Mouse (Mus musculus): ENCODE results near the gene Slc25a27.

Slc25a27 gene

GRCm38 (mm10) chr17:43646925-43647324 lies 20.1 kb downstream of the Slc25a27 start:
- DNase-seq (ENCODE audit: extremely low spot score), result no peak

- DNase-seq (ENCODE audit: extremely low spot score), result no peak
These were observed 21.9 kb downstream of the Slc25a27 start for GRCm38 (mm10) chr17:43645136-43645535.

- no peak for DNase-seq (ENCODE audit: extremely low spot score)
These were observed 22.6 kb downstream of the Slc25a27 start for GRCm38 (mm10) chr17:43644375-43644774.

GRCm38 (mm10) chr17:43643191-43643590 lies 23.8 kb downstream of the Slc25a27 start:
- no peak for DNase-seq (ENCODE audit: extremely low spot score)

- DNase-seq (ENCODE audit: extremely low spot score), result no peak
These were observed 26.2 kb downstream of the Slc25a27 start for GRCm38 (mm10) chr17:43640825-43641224.

GRCm38 (mm10) chr17:43637146-43637545 lies 29.9 kb downstream of the Slc25a27 start:
- DNase-seq (ENCODE audit: extremely low spot score), result no peak

GRCm38 (mm10) chr17:43630427-43630760 lies 36.6 kb downstream of the Slc25a27 start:
- DNase-seq (ENCODE audit: extremely low spot score), result no peak

- DNase-seq (ENCODE audit: extremely low spot score), result peak; percentile 41
These were observed 37.3 kb downstream of the Slc25a27 start, which contains the start of gene Tdrd6 for GRCm38 (mm10) chr17:43629496-43630426. Tdrd6 (minus strand) TSS chr17:43630299.

GRCm38 (mm10) chr17:43629026-43629495 lies 38.0 kb downstream of the Slc25a27 start:
- no peak for DNase-seq (ENCODE audit: extremely low spot score)

- DNase-seq (ENCODE audit: extremely low spot score), result no peak
These were observed 38.8 kb downstream of the Slc25a27 start for GRCm38 (mm10) chr17:43628246-43628645.

- no peak for DNase-seq (ENCODE audit: extremely low spot score)
These were observed 44.9 kb downstream of the Slc25a27 start for GRCm38 (mm10) chr17:43622076-43622475.

- DNase-seq (ENCODE audit: extremely low spot score), result no peak
These were observed 47.9 kb downstream of the Slc25a27 start for GRCm38 (mm10) chr17:43619156-43619555.

GRCm38 (mm10) chr17:43612221-43612620 lies 54.8 kb downstream of the Slc25a27 start:
- DNase-seq (ENCODE audit: extremely low spot score), result no peak

GRCm38 (mm10) chr17:43611586-43611985 lies 55.4 kb downstream of the Slc25a27 start:
- peak; percentile 71 for DNase-seq (ENCODE audit: extremely low spot score)

GRCm38 (mm10) chr17:43606704-43607103 lies 60.3 kb downstream of the Slc25a27 start:
- DNase-seq (ENCODE audit: extremely low spot score), result peak; percentile 73

GRCm38 (mm10) chr17:43598706-43599105 lies 68.3 kb downstream of the Slc25a27 start:
- no peak for DNase-seq (ENCODE audit: extremely low spot score)

- DNase-seq (ENCODE audit: extremely low spot score), result no peak
These were observed 69.3 kb downstream of the Slc25a27 start for GRCm38 (mm10) chr17:43597742-43598141.

GRCm38 (mm10) chr17:43592296-43593291 lies 74.4 kb downstream of the Slc25a27 start:
- no peak for DNase-seq (ENCODE audit: extremely low spot score)

All from embryo, embryonic 9.5 days (tissue).